Mouse (Mus musculus) heart, adult 18-20 months (tissue): ENCODE measurements around the gene Wdr25. TPM values are rescaled to one million over a fixed set of nuclear protein-coding genes. Genes with fewer than 3 reads are reported as not detected.

Experiments used
- DNase-seq, 2 experiments: peaks; one replicate each; pipeline ENCODE4 v3.0.0; 2021 to 2022; ENCODE audit warnings: mixed read lengths in 1 of 2
- total RNA-seq, 2 experiments: library from RNA; stranded (reverse); gene quantifications; 2 replicates each; pipeline ENCODE4 v1.2.3; 2021

Gene Wdr25
- total RNA-seq, 2 experiments from 2014 or later: 4.7 to 5.7 TPM

GRCm38 (mm10) chr12:108894432-108894816 is 993 bp downstream of the Wdr25 start:
- no peak for DNase-seq

GRCm38 (mm10) chr12:108896006-108896405 is 2.6 kb downstream of the Wdr25 start:
- DNase-seq: peak in 1 of 2 experiments; percentile 22

DNA sequence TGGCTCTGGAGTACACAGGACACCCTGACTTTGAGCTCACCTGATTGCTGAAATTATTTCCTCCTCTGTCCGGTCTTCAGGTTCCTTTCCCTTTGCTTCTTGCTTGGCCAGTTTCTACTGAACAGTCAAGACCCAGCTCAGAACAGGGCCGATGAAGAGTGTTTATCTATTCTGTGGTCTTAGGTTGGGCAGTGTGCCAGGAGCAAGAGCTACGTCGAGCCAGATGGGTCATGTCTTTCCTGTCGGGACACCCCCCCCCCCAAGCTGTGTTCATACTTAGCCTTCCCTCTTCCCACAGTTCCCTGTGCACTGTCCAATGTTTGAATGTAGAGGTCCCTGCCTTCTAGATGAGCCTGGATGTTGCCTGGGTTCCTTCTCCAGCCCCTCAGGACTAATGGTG is 7.9 kb downstream of the Wdr25 start:
- DNase-seq: no peak

DNA sequence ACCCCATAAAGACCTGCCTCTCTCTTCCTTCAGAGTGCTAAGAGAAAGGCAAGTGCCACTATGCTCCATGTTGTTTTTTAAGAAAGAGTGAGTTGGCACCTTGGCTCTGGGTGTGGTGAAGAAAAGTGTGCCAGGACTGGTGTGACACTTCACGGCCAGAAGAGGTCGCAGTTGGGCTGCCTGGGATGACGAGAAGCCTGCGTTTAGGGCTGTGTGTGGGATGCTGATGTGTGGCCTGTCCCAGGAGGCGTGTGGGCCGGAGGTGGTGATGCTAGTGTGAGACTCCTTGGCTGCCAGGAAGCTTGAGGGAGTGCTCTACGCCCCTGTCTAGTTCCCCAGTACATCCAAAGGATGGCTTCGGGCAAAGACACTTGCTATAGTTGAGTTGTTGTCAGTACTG is 9.5 kb downstream of the Wdr25 start:
- DNase-seq: peak; percentile 57 to 73

GRCm38 (mm10) chr12:108903600-108904275 is 10.3 kb downstream of the Wdr25 start:
- DNase-seq: peak; percentile 41 to 70

DNA sequence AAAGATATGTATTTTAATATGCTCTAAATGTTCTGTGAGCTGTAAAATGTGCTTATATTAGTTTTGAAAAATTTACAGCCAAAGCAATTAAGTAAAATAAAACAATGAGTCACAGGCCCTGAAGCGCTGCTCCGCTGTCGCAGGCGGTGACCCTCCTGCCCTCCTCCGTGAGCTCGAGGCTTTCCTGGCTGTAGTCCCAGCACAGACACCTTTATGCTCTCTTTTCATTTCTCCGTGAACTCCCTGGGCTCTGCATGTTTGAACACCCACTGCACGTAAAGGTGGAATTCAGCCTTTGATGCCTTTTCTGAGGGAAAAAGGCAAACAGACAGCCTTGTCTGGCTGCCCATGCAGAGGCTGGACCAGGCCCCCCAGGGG is 10.8 kb downstream of the Wdr25 start:
- no peak for DNase-seq

- DNase-seq: no peak
These were observed 12.3 kb downstream of the Wdr25 start for GRCm38 (mm10) chr12:108905620-108906302.

- no peak for DNase-seq
These were observed 13.0 kb downstream of the Wdr25 start for GRCm38 (mm10) chr12:108906398-108906797.

- DNase-seq: no peak
These were observed 16.5 kb downstream of the Wdr25 start for GRCm38 (mm10) chr12:108909846-108910433.

DNA sequence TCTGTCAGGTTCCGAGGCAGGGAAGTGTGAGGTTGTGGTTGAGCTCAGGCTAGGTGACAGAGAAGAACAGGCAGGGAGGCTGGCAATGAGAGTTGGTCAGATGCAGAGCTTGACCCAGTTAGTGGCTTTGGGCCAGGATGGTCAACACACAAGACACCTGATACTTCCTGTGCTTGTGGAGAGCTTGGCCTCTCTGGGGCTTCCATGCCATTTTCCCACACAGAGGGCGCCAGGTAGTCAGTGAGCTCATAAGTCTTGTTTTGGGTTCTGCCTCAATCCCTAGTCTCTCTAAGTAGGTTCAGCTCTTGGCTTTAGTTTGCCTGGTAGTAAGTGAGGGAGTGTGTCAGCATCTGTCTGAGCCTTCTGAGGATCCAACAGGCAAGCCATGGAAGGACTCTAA is 19.0 kb downstream of the Wdr25 start:
- DNase-seq: no peak

DNA sequence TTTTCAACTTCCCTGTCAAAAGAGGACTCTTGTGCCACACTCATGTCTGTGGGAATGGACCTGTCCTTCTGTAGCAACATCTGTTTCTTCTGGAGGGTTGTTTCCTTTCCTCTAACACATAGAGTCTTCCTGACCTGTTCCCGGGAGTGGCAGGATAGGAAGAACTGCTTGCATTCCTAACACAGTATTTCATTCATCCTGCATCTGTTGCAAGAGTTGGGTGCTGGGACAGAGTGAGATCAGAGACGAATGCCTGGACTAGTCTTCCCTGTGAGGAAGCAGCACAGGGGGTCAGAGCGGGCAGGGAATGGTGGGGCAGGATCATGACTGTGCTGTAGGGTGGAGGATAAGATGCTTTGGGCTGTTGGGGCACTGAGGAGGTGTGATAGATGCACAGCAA is 20.8 kb downstream of the Wdr25 start:
- no peak for DNase-seq

- DNase-seq: no peak
These were observed 21.4 kb downstream of the Wdr25 start for GRCm38 (mm10) chr12:108914709-108915340.

- peak in 1 of 2 experiments; percentile 48 for DNase-seq
These were observed 22.5 kb downstream of the Wdr25 start for GRCm38 (mm10) chr12:108915893-108916292.

GRCm38 (mm10) chr12:108916447-108917042 is 23.1 kb downstream of the Wdr25 start:
- peak in 1 of 2 experiments; percentile 26 for DNase-seq

DNA sequence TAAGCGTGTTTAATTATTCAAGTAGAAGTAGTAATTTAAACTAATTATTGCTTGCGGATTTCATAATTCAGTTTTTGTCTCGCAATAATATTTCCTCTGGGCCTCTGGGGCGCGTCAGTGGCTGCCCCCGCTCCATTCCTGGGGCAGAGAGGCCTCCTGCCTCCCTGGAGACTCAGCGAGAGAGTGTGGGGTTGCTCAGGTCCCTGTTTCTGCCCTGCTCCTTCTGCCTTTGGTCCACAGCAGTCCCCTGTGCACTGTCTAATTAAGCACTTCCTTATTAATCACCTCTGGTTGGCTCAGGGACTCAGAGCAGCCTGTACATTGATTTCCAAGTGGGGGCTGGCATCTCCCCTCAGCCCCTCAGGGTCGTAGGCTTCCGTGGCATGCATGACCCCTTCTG is 24.1 kb downstream of the Wdr25 start:
- no peak for DNase-seq

DNA sequence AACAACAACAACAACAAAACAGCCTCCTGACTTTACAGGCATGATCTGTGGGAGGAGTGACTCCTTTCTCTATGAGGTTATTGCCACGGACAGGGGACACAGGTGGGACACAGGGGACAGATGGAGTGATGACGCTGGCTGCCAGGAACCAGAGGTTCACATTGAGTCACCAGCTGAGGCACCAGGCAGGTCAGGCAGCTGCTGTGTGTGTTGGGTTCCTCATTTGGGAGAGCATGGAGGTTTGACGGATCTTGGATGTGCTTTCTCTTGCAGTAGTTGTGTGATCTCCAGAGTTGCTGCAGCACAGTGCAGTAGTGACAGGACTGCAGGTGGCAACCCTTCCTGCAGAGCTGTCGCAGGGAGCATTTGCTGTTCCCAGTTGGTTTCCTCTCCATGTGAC is 25.3 kb downstream of the Wdr25 start:
- DNase-seq: no peak

DNA sequence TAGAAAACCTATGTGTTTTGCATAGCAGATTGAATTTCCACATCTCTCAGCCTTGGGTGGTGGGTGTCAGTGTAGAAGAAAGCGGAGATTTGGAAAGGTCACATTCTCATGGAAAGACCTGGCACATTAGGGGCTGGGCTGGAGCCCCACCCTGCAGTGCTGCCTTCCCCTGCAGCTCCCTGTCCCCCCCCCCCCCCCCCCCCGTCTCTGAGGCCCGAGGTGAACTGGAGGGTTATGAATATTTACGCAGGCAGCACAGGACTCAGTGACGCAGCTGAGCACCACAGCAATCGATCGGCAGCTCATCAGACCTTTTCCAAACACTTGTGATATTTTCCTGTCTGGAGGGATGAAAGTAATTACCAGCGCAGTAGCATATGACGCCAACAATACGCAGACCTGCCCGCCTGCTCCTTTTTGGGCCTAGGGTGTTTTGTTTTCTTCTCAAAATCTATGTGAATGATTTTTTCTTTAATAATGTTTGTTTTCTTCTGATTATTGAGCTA is 33.2 kb downstream of the Wdr25 start:
- no peak for DNase-seq

GRCm38 (mm10) chr12:108928249-108928648 is 34.8 kb downstream of the Wdr25 start:
- DNase-seq: no peak

GRCm38 (mm10) chr12:108929475-108929874 is 36.0 kb downstream of the Wdr25 start:
- no peak for DNase-seq

DNA sequence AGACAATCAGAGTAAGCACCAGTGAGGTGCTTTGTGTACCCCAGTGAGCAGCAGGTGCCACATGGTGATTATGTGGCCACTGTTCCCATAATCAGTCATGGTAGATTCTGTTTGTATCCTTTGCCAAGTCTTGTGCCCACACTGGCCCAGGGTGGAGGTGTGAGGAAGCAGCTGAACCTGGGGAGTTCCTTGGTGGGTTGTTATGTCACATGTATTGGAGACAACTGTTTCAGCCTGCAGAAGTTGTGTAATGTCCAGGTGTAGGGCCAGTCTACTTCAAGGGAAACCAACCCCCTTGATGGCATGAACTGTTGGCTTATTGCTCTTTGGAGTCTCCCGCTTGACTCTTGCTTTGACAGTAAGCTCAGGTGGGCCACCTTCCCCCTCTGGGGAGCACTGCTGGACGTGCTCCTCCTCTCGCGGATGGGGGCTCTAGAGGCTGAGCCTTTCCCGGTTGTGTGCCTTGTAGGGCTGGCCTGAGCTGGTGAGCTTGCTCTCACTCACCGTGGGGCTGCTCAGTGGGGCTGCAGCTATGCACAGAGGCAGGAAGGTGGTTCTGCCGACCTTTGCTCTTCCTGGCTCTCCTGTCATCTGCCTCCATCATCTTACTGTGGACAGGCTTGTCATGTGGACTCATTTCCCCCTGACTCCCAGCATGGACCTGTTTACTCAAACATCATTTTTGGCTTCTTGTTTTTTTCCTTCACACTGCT is 38.1 kb downstream of the Wdr25 start:
- DNase-seq: no peak

- no peak for DNase-seq
These were observed 38.7 kb downstream of the Wdr25 start for GRCm38 (mm10) chr12:108932113-108932512.

DNA sequence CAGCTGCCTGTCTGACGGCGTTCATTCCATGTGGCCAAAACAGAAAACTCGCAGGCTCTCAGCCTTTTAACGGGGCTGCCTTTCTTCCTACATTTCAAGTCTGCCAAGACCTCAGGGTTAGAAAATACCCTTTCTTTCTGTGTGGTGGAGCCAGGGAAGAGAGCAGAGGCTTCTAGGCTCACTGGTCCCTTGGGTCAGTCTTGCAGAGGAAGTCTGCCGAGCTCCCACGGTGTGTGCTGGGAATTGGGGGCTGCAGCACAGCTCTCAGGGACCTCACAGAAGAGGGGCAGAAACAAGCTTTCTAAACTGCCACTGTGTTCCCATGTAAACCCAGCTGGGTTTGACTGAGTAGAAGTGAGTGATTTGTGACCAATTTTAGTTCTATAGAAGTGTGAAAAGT is 40.8 kb downstream of the Wdr25 start:
- DNase-seq: peak in 1 of 2 experiments; percentile 46
